Mouse (Mus musculus): ENCODE measurements around the gene Igsf21.

Gene Igsf21

GRCm38 (mm10) chr4:139977308-139977781 lies 269.2 kb downstream of the Igsf21 start:
- DNase-seq (ENCODE audit: low spot score): no peak

All from ovary, postnatal 36 days (tissue).